23 mouse cellular contexts compared by ENCODE assay signal in genomic region chr19:17762740-17763139, GRCm38 (mm10).
DNase-seq lines count a peak whose midpoint lies in the region; ATAC-seq and TF ChIP-seq lines count a peak whose summit lies in the region.
"Had no signal": no experiment of that assay in that cellular context is flagged by ENCODE, and none has a peak within 500 bp of the region (broad histone marks: within the 10 kb centered on the region; RNA-seq: fewer than 3 reads in every experiment).

No protein-coding gene starts in this region.

- no peaks in the 10 kb centered on the region for H3K27me3 ChIP-seq in intestine, embryonic 15.5 days (replicated peaks)
- H3K27me3 ChIP-seq in intestine, postnatal 0 days (replicated peaks; ENCODE audit: control insufficient read depth, insufficient read depth, low read length), result no peaks in the 10 kb centered on the region
- H3K27me3 ChIP-seq: embryonic facial prominence, embryonic 12.5 days; forebrain, embryonic 15.5 days; liver, embryonic 13.5 days; midbrain, embryonic 12.5 days; neural tube, embryonic 13.5 days had no signal

- no peak overlapping the region for H3K4me3 ChIP-seq in intestine, embryonic 15.5 days (replicated peaks)
- H3K4me3 ChIP-seq in intestine, postnatal 0 days (ENCODE audit: low read depth, low read length), result no peak overlapping the region
- H3K4me3 ChIP-seq: embryonic facial prominence, embryonic 12.5 days; forebrain, embryonic 15.5 days; heart, embryonic 10.5 days; left cerebral cortex, adult 2 months; liver, embryonic 13.5 days; midbrain, embryonic 12.5 days; neural tube, embryonic 13.5 days had no signal

- H3K36me3 ChIP-seq in intestine, embryonic 15.5 days, result no peaks in the 10 kb centered on the region
- H3K36me3 ChIP-seq in intestine, postnatal 0 days (ENCODE audit: control insufficient read depth, insufficient read depth), result no peaks in the 10 kb centered on the region
- H3K36me3 ChIP-seq: embryonic facial prominence, embryonic 12.5 days; forebrain, embryonic 15.5 days; heart, embryonic 10.5 days; liver, embryonic 13.5 days; midbrain, embryonic 12.5 days; neural tube, embryonic 13.5 days had no signal

- DNase-seq in lung, postnatal 10 days, result peak; percentile 13
- DNase-seq in lung, postnatal 4 days, result no peak
- peak; percentile 30 to 43 for DNase-seq in adrenal gland, postnatal 36 days
- DNase-seq in spleen, adult 12 weeks (ENCODE audit: low spot score), result no peak
- DNase-seq: B cell, adult 2 months; cerebellum, adult 9-10 months; gastrocnemius, postnatal 36 days; heart, postnatal 10 days; kidney, adult 9 months; kidney, postnatal 25 days; left cerebral cortex, postnatal 4 days; liver, embryonic 13.5 days; spleen, adult 18-20 months; thymus, adult 2 months had no signal

- H3K4me2 ChIP-seq in intestine, embryonic 15.5 days (replicated peaks), result no peak overlapping the region
- H3K4me2 ChIP-seq in intestine, postnatal 0 days (replicated peaks; ENCODE audit: low read depth), result no peak overlapping the region
- H3K4me2 ChIP-seq: embryonic facial prominence, embryonic 12.5 days; forebrain, embryonic 15.5 days; liver, embryonic 13.5 days; midbrain, embryonic 12.5 days; neural tube, embryonic 13.5 days had no signal

- H3K4me1 ChIP-seq in intestine, embryonic 15.5 days (replicated peaks), result no peaks in the 10 kb centered on the region
- 0 out of 2 replicates have a peak, but pooled peaks cover 3% of the 10 kb centered on the region for H3K4me1 ChIP-seq in intestine, postnatal 0 days (replicated peaks; ENCODE audit: control insufficient read depth, insufficient read depth, low read length)
- H3K4me1 ChIP-seq: forebrain, embryonic 15.5 days; heart, embryonic 10.5 days; liver, embryonic 13.5 days; midbrain, embryonic 12.5 days had no signal

- peak; percentile 32; the same call in 1 of the 2 replicates for ATAC-seq in intestine, embryonic 15.5 days
- ATAC-seq in intestine, postnatal 0 days, result no peak
- no peak for ATAC-seq in monocyte, adult 5-6 weeks (replicated peaks; ENCODE audit: insufficient number of reproducible peaks, low FRiP score, low TSS enrichment, poor library complexity, severe bottlenecking)
- ATAC-seq: forebrain, embryonic 15.5 days had no signal

- H3K9ac ChIP-seq in intestine, embryonic 15.5 days, result no peak overlapping the region; the same call in 1 of the 2 replicates
- H3K9ac ChIP-seq in intestine, postnatal 0 days (ENCODE audit: low read depth, low read length), result no peak overlapping the region
- H3K9ac ChIP-seq: embryonic facial prominence, embryonic 12.5 days; forebrain, embryonic 15.5 days; liver, embryonic 13.5 days; midbrain, embryonic 12.5 days; neural tube, embryonic 13.5 days had no signal

- H3K27ac ChIP-seq in intestine, embryonic 15.5 days, result no peak overlapping the region
- no peak overlapping the region for H3K27ac ChIP-seq in intestine, postnatal 0 days (ENCODE audit: low read depth, low read length)
- H3K27ac ChIP-seq: embryonic facial prominence, embryonic 12.5 days; forebrain, embryonic 15.5 days; heart, embryonic 10.5 days; left cerebral cortex, adult 2 months; liver, embryonic 13.5 days; midbrain, embryonic 12.5 days; neural tube, embryonic 13.5 days had no signal

- H3K9me3 ChIP-seq in intestine, embryonic 15.5 days, result no peaks in the 10 kb centered on the region
- H3K9me3 ChIP-seq in intestine, postnatal 0 days (ENCODE audit: control insufficient read depth), result no peaks in the 10 kb centered on the region
- H3K9me3 ChIP-seq: embryonic facial prominence, embryonic 12.5 days; forebrain, embryonic 15.5 days; heart, embryonic 10.5 days; liver, embryonic 13.5 days; midbrain, embryonic 12.5 days; neural tube, embryonic 13.5 days had no signal

- no peak for TF ChIP-seq CTCF in intestine, postnatal 0 days (IDR thresholded peaks at IDR 0.05; ENCODE audit: low read depth)

Comparison
In these comparisons a context has a peak if more than half of its experiments do, and no peak if none do; other contexts are left out.
1. DNase-seq: peak in lung, postnatal 10 days (single experiment) and adrenal gland, postnatal 36 days (2 of 2); none in lung, postnatal 4 days (0 of 2) and spleen, adult 12 weeks (single experiment).